Mouse (Mus musculus) megakaryocyte, embryonic 14.5 days (primary cell): ENCODE measurements around the gene Slc35b4.

Experiments
- FLI1 ChIP-seq: IDR thresholded peaks from 2 replicates; pipeline ENCODE4 v1.6.1; 2012; ENCODE audit warnings: low read length, inconsistent platforms, mixed read lengths
- GATA1 ChIP-seq: IDR thresholded peaks from 3 replicates; pipeline ENCODE4 v1.6.1; 2012; ENCODE audit warnings: mixed read lengths, low read length, inconsistent platforms, borderline replicate concordance

- TF ChIP-seq GATA1 (no peak), FLI1 (no peak)
These were observed 11.2 kb upstream of the Slc35b4 start for GRCm38 (mm10) chr6:34187986-34188599.
